Mouse (Mus musculus) liver, postnatal 0 days (tissue): ENCODE results near the gene Hacl1.

ENCODE experiments used
- CTCF ChIP-seq: sonication (generic); IDR thresholded peaks from 2 replicates; pipeline ENCODE4 v1.5.1; 2016; ENCODE audit warnings: antibody characterized with exemption, low read depth
- EP300 ChIP-seq: IDR thresholded peaks from 2 replicates; pipeline ENCODE4 v1.6.1; 2016; ENCODE audit warnings: antibody characterized with exemption, low read depth, mild to moderate bottlenecking

DNA sequence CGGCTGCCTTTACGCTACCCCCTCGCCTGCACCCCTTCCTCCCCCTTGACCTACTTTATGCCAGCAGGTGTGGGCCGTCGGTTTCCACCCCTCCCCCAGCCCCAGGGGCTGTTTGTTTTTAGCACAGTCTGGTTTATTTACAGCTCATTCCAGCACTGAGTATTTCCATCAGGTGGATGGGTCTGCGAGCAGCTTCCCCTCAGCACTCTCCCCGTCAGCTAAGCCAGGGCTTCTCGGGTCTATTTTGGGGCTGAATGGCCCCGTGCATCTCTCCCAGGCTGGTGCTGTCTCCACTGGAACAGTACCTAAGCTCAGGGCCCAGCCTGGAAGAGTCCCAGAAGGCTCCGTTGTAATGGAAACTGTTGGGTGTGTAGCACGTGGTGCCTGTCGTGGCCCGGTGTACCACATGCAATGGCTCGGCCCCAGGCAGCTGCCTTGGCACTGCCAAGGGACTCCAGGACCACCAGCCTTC, 85.1 kb downstream of the Hacl1 start:
- TF ChIP-seq CTCF (no peak), EP300 (no peak)
